Mouse (Mus musculus) spleen, postnatal 4 days (tissue): Measurements from ENCODE around the gene Olfr126.

ENCODE experiments used
- DNase-seq, 2 experiments: peaks; one replicate each; pipeline ENCODE4 v3.0.0; 2022; ENCODE audit warnings: low spot score in 2 of 2

Olfr126 gene

GRCm38 (mm10) chr17:37847183-37847582 is at the start of gene Olfr126:
Gene Olfr126, plus strand, starts transcription at chr17:37847483.
- no peak for DNase-seq

GRCm38 (mm10) chr17:37799588-37799987 is 47.7 kb upstream of the Olfr126 start, which contains the start of gene Olfr124:
Gene Olfr124, plus strand, starts transcription at chr17:37799888.
- DNase-seq = no peak

GRCm38 (mm10) chr17:37832649-37833048 is 14.6 kb upstream of the Olfr126 start, which contains the start of gene Olfr125:
Gene Olfr125, plus strand, starts transcription at chr17:37832949.
- no peak for DNase-seq

- no peak for DNase-seq
These were observed 16.6 kb downstream of the Olfr126 start for GRCm38 (mm10) chr17:37863901-37864300.

DNA sequence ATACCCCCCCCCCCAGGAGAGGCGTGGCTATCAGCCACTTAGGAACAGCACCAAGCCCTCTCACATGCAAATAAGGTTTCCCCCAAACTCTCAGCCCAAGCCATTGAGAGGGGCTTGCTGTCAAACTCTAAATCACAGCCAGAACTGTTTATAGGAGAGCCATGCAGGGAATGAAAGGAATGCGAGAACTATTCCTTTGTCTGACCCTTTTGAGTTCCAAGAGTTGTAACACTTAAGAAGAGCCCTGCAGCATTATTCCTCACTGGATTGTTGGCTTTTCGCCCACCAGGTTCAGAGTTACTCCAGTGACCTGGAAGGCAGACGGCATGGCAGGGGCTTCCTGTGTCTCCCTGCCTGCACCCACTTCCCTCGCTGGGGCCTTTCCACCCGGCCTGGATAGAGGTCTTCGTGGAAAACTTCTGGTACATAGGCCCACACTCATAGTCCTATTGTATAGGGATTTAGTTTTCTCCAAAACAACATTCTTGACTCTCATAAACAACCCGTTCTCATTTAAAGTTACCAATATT is 22.5 kb downstream of the Olfr126 start:
- no peak for DNase-seq

GRCm38 (mm10) chr17:37873830-37874229 is 26.5 kb downstream of the Olfr126 start:
- DNase-seq = no peak

DNA sequence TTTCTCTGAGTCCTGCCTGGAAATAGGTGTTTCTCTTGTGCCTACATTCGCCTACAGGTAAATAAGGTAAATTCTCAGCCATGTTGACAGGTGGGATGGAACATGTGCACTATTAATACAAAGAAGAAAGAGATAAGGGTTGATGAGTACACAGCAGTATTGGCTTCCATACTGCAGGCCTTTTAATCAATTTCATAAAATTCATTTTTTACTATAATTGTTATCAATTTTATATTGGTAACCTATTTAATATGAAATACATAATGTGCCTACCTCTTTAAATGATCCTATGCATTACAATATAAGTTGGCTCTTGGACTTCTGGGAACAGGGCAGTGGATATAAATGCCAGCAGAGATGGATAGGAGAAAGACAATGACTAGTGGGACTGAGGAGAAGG is 52.9 kb downstream of the Olfr126 start, which contains the start of gene Olfr127:
TSS of gene Olfr127 (plus strand) at position 301 of the 400 bp plus-strand sequence.
- no peak for DNase-seq
